Mouse (Mus musculus) embryonic facial prominence, embryonic 14.5 days (tissue): ENCODE data around the gene Usp46. TPM values are rescaled to one million over a fixed set of nuclear protein-coding genes. Genes with fewer than 3 reads are reported as not detected.

Source experiments
- ATAC-seq: fragments of 200-750 bp; cut with Nextera tagmentation; 2 replicates; pipeline ENCODE4 v1.8.0; 2017; ENCODE audit warnings: low read depth, moderate number of reproducible peaks, moderate TSS enrichment
- DNase-seq: peaks from one replicate; pipeline ENCODE4 v3.0.0-alpha.2; 2015; ENCODE audit warnings: low spot score
- H3K27ac ChIP-seq: fragments of 300-500 bp; sonication (generic); replicated peaks from 2 replicates; pipeline ENCODE4 v1.5.1; 2014; ENCODE audit warnings: low read depth, mild to moderate bottlenecking, low read length, moderate library complexity
- H3K27me3 ChIP-seq: fragments of 300-500 bp; sonication (generic); replicated peaks from 2 replicates; pipeline ENCODE4 v1.6.1; 2014; ENCODE audit warnings: low read length; ENCODE audit not compliant: control insufficient read depth, insufficient read depth
- H3K36me3 ChIP-seq: fragments of 300-500 bp; sonication (generic); 2 replicates; pipeline ENCODE4 v1.6.1; 2014; ENCODE audit warnings: low read length, mixed read lengths; ENCODE audit not compliant: control insufficient read depth, insufficient read depth
- H3K4me1 ChIP-seq: fragments of 300-500 bp; sonication (generic); 2 replicates; pipeline ENCODE4 v1.6.1; 2014; ENCODE audit warnings: antibody characterized with exemption, low read length; ENCODE audit not compliant: control insufficient read depth, insufficient read depth
- H3K4me2 ChIP-seq: fragments of 300-500 bp; sonication (generic); 2 replicates; pipeline ENCODE4 v1.6.1; 2014; ENCODE audit warnings: low read depth, mild to moderate bottlenecking, low read length, moderate library complexity, mixed read lengths
- H3K4me3 ChIP-seq: fragments of 300-500 bp; sonication (generic); 2 replicates; pipeline ENCODE4 v1.5.1; 2014; ENCODE audit warnings: low read depth, mild to moderate bottlenecking, low read length
- H3K9ac ChIP-seq: fragments of 300-500 bp; sonication (generic); 2 replicates; pipeline ENCODE4 v1.6.1; 2014; ENCODE audit warnings: low read depth, mild to moderate bottlenecking, low read length, moderate library complexity, mixed read lengths
- H3K9me3 ChIP-seq: fragments of 300-500 bp; sonication (generic); 2 replicates; pipeline ENCODE4 v1.6.1; 2016; ENCODE audit warnings: low read length; ENCODE audit not compliant: control insufficient read depth
- WGBS: fragments of 180-500 bp; shearing (Covaris S2); extraction: QIAGEN DNeasy Blood & Tissue Kit; methylation state at CpG from one replicate; pipeline ENCODE4 v1.1.7; 2014; 5-methylcytosine and 5-hydroxymethylcytosine counted together
- polyA plus RNA-seq: library from polyadenylated mRNA; unstranded; fragments of >200 nt; fragmentation: Nextera tagmentation; extraction: Ambion mirVana; gene quantifications from 2 replicates; pipeline ENCODE4 v1.2.1, GENCODE M21; 2014

Usp46 gene
- polyA plus RNA-seq, 1 experiment from 2014 or later = 36.5 TPM

GRCm38 (mm10) chr5:74064844-74065243 is 3.4 kb downstream of the Usp46 start:
- no peak for DNase-seq
- Histone ChIP-seq H3K27me3 (no peaks in the 10 kb centered on the region), H3K9me3 (no peaks in the 10 kb centered on the region), H3K4me1 (peaks cover 40% of the 10 kb centered on the region), H3K9ac (no peak overlapping the region), H3K4me2 (peak overlapping the region; percentile 70; the same call in 1 of the 2 replicates), H3K4me3 (no peak overlapping the region), H3K36me3 (no peaks in the 10 kb centered on the region), H3K27ac (no peak overlapping the region)
- WGBS = 72% methylated on average over 7 of the region's 7 CpGs
- ATAC-seq = no peak

- H3K27me3 ChIP-seq = no peaks in the 10 kb centered on the region
- H3K9ac ChIP-seq = no peak overlapping the region
- DNase-seq (no peak), ATAC-seq (no peak)
- H3K36me3 ChIP-seq = no peaks in the 10 kb centered on the region
- peaks cover 34% of the 10 kb centered on the region for H3K4me1 ChIP-seq
- no peak overlapping the region for H3K27ac ChIP-seq
- H3K4me3 ChIP-seq = no peak overlapping the region
- WGBS = 88% methylated on average over 5 of the region's 5 CpGs
- no peak overlapping the region for H3K4me2 ChIP-seq
- no peaks in the 10 kb centered on the region for H3K9me3 ChIP-seq
These were observed 4.9 kb downstream of the Usp46 start for GRCm38 (mm10) chr5:74063226-74063747.

GRCm38 (mm10) chr5:74062266-74062665 is 6.0 kb downstream of the Usp46 start:
- ATAC-seq = no peak
- H3K4me3 ChIP-seq = no peak overlapping the region
- H3K4me1 ChIP-seq = peaks cover 31% of the 10 kb centered on the region
- peak; percentile 34 for DNase-seq
- no peak overlapping the region for H3K9ac ChIP-seq
- H3K4me2 ChIP-seq = no peak overlapping the region
- H3K36me3 ChIP-seq = no peaks in the 10 kb centered on the region
- H3K27me3 ChIP-seq = no peaks in the 10 kb centered on the region
- H3K27ac ChIP-seq = no peak overlapping the region
- H3K9me3 ChIP-seq = no peaks in the 10 kb centered on the region
- 85% methylated on average over 7 of the region's 7 CpGs for WGBS

GRCm38 (mm10) chr5:74061408-74062047 is 6.7 kb downstream of the Usp46 start:
- Histone ChIP-seq H3K27me3 (no peaks in the 10 kb centered on the region), H3K36me3 (no peaks in the 10 kb centered on the region), H3K4me2 (peak overlapping the region; percentile 36), H3K4me1 (peaks cover 24% of the 10 kb centered on the region), H3K4me3 (peak overlapping the region; percentile 12; the same call in 1 of the 2 replicates), H3K27ac (peak overlapping the region; percentile 56), H3K9ac (no peak overlapping the region), H3K9me3 (no peaks in the 10 kb centered on the region)
- DNase-seq = peak; percentile 81
- 58% methylated on average over 18 of the region's 18 CpGs for WGBS
- no peak for ATAC-seq

GRCm38 (mm10) chr5:74052171-74052909 is 15.9 kb downstream of the Usp46 start:
- Histone ChIP-seq H3K4me2 (no peak overlapping the region), H3K27ac (no peak overlapping the region; the same call in 1 of the 2 replicates), H3K4me1 (peaks cover 17% of the 10 kb centered on the region), H3K36me3 (peaks cover 4% of the 10 kb centered on the region; the same call in 1 of the 2 replicates), H3K27me3 (no peaks in the 10 kb centered on the region), H3K9ac (no peak overlapping the region), H3K9me3 (no peaks in the 10 kb centered on the region), H3K4me3 (no peak overlapping the region)
- peak; percentile 44 for ATAC-seq
- 81% methylated on average over 15 of the region's 15 CpGs for WGBS
- DNase-seq = peak; percentile 29

- H3K4me3 ChIP-seq = no peak overlapping the region
- ATAC-seq = 0 out of 2 replicates have a peak, but pooled peaks have one; percentile 6
- H3K9ac ChIP-seq = no peak overlapping the region
- 78% methylated on average over 23 of the region's 23 CpGs for WGBS
- H3K27me3 ChIP-seq = no peaks in the 10 kb centered on the region
- H3K4me1 ChIP-seq = peaks cover 17% of the 10 kb centered on the region
- peak overlapping the region; percentile 15; the same call in 1 of the 2 replicates for H3K27ac ChIP-seq
- peak; percentile 42 for DNase-seq
- H3K36me3 ChIP-seq = peaks cover 4% of the 10 kb centered on the region; the same call in 1 of the 2 replicates
- no peak overlapping the region for H3K4me2 ChIP-seq
- H3K9me3 ChIP-seq = no peaks in the 10 kb centered on the region
These were observed 16.6 kb downstream of the Usp46 start for GRCm38 (mm10) chr5:74051394-74052170.

- H3K4me2 ChIP-seq = no peak overlapping the region
- H3K4me1 ChIP-seq = peaks cover 17% of the 10 kb centered on the region
- peaks cover 4% of the 10 kb centered on the region; the same call in 1 of the 2 replicates for H3K36me3 ChIP-seq
- H3K9me3 ChIP-seq = no peaks in the 10 kb centered on the region
- H3K27ac ChIP-seq = no peak overlapping the region
- no peak overlapping the region for H3K9ac ChIP-seq
- H3K4me3 ChIP-seq = no peak overlapping the region
- no peaks in the 10 kb centered on the region for H3K27me3 ChIP-seq
- DNase-seq (no peak), ATAC-seq (no peak)
- 94% methylated on average over 2 of the region's 2 CpGs for WGBS
These were observed 17.3 kb downstream of the Usp46 start for GRCm38 (mm10) chr5:74050903-74051302.

- no peaks in the 10 kb centered on the region for H3K9me3 ChIP-seq
- H3K27ac ChIP-seq = peak overlapping the region; percentile 59
- 60% methylated on average over 16 of the region's 16 CpGs for WGBS
- H3K27me3 ChIP-seq = no peaks in the 10 kb centered on the region
- peaks cover 31% of the 10 kb centered on the region for H3K4me1 ChIP-seq
- peak; percentile 65 for DNase-seq
- no peak overlapping the region for H3K9ac ChIP-seq
- ATAC-seq = no peak
- H3K4me2 ChIP-seq = no peak overlapping the region
- no peak overlapping the region for H3K4me3 ChIP-seq
- H3K36me3 ChIP-seq = peaks cover 4% of the 10 kb centered on the region; the same call in 1 of the 2 replicates
These were observed 19.3 kb downstream of the Usp46 start for GRCm38 (mm10) chr5:74048846-74049495.
